Mouse (Mus musculus) spleen, adult 2 months (tissue): ENCODE measurements around the gene Bcl7b.

ENCODE experiments used
- CTCF ChIP-seq: fragments of 200-500 bp; IDR thresholded peaks from 2 replicates; pipeline ENCODE4 v1.5.1; 2011; ENCODE audit warnings: mild to moderate bottlenecking, inconsistent platforms; ENCODE audit not compliant: insufficient read depth, insufficient read length, insufficient replicate concordance; ENCODE audit errors: extremely low read depth
- POLR2A ChIP-seq: fragments of 200-500 bp; IDR thresholded peaks from 2 replicates; pipeline ENCODE4 v1.6.1; 2011; ENCODE audit warnings: low read depth, low read length, inconsistent platforms

GRCm38 (mm10) chr5:135192431-135192830 lies 24.3 kb downstream of the Bcl7b start:
- no peak for TF ChIP-seq POLR2A
- no peak for TF ChIP-seq CTCF
